Mouse (Mus musculus): Measurements from ENCODE around the gene Lrrc1.

The Lrrc1 gene

GRCm38 (mm10) chr9:77463861-77464260 lies 80.8 kb downstream of the Lrrc1 start:
- DNase-seq (ENCODE audit: low spot score): no peak

GRCm38 (mm10) chr9:77463195-77463594 lies 81.5 kb downstream of the Lrrc1 start:
- no peak for DNase-seq (ENCODE audit: low spot score)

- no peak for DNase-seq (ENCODE audit: low spot score)
Observed at GRCm38 (mm10) chr9:77461371-77461915, 83.2 kb downstream of the Lrrc1 start.

- DNase-seq (ENCODE audit: low spot score): no peak
Observed at GRCm38 (mm10) chr9:77460408-77460807, 84.3 kb downstream of the Lrrc1 start.

- no peak for DNase-seq (ENCODE audit: low spot score)
Observed at GRCm38 (mm10) chr9:77459365-77459764, 85.3 kb downstream of the Lrrc1 start.

- DNase-seq (ENCODE audit: low spot score): no peak
Observed at GRCm38 (mm10) chr9:77456169-77456826, 88.4 kb downstream of the Lrrc1 start.

GRCm38 (mm10) chr9:77455439-77456168 lies 89.1 kb downstream of the Lrrc1 start:
- DNase-seq (ENCODE audit: low spot score): no peak

- DNase-seq (ENCODE audit: low spot score): no peak
Observed at GRCm38 (mm10) chr9:77452046-77452807, 92.4 kb downstream of the Lrrc1 start.

GRCm38 (mm10) chr9:77450447-77450846 lies 94.2 kb downstream of the Lrrc1 start:
- DNase-seq (ENCODE audit: low spot score): no peak

GRCm38 (mm10) chr9:77444876-77445275 lies 99.8 kb downstream of the Lrrc1 start:
- no peak for DNase-seq (ENCODE audit: low spot score)

GRCm38 (mm10) chr9:77439371-77439770 lies 105.3 kb downstream of the Lrrc1 start:
- DNase-seq (ENCODE audit: low spot score): no peak

GRCm38 (mm10) chr9:77438836-77439271 lies 105.8 kb downstream of the Lrrc1 start:
- DNase-seq (ENCODE audit: low spot score): no peak

GRCm38 (mm10) chr9:77437131-77437530 lies 107.5 kb downstream of the Lrrc1 start:
- DNase-seq (ENCODE audit: low spot score): no peak

- DNase-seq (ENCODE audit: low spot score): no peak
Observed at GRCm38 (mm10) chr9:77434965-77435364, 109.7 kb downstream of the Lrrc1 start.

- DNase-seq (ENCODE audit: low spot score): no peak
Observed at GRCm38 (mm10) chr9:77433476-77433875, 111.2 kb downstream of the Lrrc1 start.

GRCm38 (mm10) chr9:77432030-77432429 lies 112.6 kb downstream of the Lrrc1 start:
- DNase-seq (ENCODE audit: low spot score): no peak

- DNase-seq (ENCODE audit: low spot score): no peak
Observed at GRCm38 (mm10) chr9:77430413-77431087, 114.1 kb downstream of the Lrrc1 start.

- DNase-seq (ENCODE audit: low spot score): no peak
Observed at GRCm38 (mm10) chr9:77429230-77430015, 115.2 kb downstream of the Lrrc1 start.

GRCm38 (mm10) chr9:77428748-77429140 lies 115.9 kb downstream of the Lrrc1 start:
- no peak for DNase-seq (ENCODE audit: low spot score)

GRCm38 (mm10) chr9:77428115-77428747 lies 116.4 kb downstream of the Lrrc1 start:
- DNase-seq (ENCODE audit: low spot score): no peak
